Mouse (Mus musculus) spleen, adult 18-20 months (tissue): ENCODE data around the gene Sept9.

Experiments
- DNase-seq, 2 experiments: peaks; one replicate each; pipeline ENCODE4 v3.0.0; 2022; ENCODE audit warnings: mixed read lengths in 2 of 2

Gene Sept9

DNA sequence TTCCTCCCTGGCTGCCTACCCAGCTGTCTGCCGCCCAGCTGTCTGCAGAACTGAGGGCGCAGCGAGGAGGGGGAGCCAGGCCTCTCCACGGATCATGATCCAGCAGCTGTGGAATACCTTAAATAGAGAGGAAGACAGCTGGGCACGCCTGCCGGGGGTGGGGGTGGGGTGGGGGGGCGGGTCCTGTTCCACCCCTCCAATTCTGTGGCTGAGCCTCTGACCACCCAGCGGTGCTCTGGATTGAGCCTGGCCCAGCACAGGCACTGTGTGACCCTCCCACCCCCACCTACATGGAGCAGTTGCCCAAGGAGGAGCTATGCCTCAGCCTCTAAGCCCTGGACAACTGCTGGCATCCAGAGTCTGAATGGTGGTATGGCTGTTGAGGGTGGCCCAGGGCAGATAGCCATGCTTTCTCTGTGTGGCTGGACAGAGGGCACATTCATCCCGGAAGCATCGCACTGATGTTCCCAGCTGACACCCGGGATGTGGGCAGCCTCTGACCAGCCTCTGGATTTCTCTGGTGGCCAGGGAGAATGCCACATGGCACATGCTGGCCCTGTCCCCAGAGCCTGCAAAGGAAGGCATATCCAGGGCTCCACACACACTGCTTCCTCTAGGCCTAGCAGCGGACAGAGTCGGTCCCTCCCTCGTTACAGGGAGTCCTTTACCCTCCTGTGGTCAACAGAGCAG lies 97.2 kb downstream of the Sept9 start:
- DNase-seq: no peak

DNA sequence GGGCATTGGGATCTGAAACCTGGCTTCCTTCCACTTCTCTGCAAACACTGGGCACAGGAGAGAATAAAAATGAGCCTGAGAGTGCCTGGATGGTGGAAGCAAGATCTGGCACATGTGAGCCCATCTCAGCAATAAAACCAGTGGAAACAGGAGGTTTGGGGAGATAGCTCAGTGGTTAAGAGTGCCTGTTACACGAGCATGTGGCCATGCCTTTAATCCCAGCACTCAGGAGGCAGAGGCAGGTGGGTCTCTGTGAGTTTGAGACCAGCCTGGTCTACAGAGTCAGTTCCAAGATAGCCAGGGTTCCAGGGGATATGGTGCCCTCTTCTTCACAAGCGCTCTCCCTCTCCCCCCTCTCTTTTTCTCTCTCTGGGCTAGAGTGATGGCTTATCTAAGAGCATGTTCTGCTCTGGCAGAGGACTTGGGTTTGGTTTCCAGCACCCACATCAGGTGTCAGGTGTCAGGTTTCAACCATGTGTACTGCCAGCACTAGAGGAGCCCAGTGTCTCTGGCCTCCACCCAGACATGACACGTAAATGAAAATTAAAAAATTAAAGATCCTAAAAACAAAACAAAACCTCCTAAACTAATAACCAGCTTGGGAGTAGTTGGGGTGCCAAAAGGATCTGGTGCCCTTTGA lies 97.8 kb downstream of the Sept9 start:
- no peak for DNase-seq

DNA sequence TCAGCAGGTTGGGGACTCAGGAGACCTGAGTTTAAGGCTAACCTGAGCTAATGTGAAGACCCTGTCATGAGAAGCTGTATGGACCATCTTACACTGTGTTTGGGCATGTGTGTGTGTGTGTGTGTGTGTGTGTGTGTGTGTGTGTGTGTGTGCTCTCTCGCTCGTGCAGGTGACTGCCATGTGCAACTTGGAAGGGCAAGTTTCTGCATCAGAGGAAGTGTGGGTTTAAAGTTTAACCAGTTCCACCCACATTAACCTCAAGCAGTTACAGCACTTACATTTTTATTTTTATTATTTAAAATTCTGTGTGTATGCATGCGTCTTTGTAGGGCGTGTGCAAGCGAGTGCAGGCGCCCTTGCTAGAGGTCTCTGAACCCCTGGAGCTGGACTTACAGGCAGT lies 100.3 kb downstream of the Sept9 start:
- DNase-seq: no peak

DNA sequence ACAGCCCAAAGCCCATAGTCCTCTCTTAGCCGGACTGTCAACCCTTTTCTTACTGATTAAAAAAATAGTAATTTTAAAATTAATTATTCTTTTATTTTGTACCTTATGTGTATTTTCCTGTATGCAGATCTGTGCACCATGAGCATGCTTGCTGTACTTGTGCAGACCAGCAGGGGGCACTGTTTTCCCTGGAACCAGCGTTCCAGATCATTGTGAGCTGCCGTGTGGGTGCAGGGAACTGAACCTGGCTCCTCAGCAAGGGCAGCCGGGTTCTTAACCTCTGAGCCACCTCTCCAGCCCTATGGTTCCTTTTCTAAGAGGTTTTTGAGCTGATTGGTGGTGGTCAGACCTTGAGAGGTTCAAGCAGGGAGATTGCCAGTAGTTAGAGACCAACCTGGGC lies 101.3 kb downstream of the Sept9 start:
- no peak for DNase-seq

DNA sequence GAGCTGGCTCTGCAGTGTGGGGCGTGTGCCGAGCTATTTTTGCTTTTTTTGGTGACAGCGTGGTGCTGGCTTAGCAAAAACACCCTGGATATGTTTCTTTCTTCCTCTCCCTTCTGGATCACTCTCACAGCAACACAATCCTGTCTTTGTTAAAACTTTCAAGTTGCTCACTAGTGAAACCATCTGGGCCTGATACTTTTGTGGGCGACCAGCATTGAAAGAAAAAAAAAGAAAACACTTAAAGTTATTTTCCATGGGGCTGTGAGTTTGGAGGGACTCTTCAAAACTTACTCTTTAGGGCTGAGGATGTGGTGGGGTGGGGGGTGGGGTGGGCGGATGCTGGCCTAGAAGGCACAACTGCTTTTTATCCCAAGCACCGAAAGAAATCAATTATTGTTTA lies 102.3 kb downstream of the Sept9 start:
- DNase-seq: no peak

DNA sequence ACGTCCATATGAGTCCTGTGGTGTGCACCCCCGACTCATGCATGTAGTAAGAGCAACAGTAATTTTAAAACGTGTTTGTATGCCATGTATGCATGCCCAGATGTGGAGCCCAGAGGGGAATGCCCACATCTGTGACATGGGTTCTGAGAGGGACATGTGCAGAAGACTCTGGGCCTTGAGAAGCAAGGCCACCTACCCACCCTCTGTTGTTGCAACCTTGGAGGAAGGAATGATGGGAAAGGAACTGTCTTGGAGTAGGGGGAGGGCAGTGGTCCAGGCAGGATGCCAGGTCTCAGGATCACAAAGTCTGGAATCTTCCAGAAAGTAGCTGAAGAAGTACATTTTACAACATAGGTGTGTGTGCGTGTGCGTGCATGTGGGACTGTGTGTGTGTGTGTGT lies 102.9 kb downstream of the Sept9 start:
- no peak for DNase-seq

DNA sequence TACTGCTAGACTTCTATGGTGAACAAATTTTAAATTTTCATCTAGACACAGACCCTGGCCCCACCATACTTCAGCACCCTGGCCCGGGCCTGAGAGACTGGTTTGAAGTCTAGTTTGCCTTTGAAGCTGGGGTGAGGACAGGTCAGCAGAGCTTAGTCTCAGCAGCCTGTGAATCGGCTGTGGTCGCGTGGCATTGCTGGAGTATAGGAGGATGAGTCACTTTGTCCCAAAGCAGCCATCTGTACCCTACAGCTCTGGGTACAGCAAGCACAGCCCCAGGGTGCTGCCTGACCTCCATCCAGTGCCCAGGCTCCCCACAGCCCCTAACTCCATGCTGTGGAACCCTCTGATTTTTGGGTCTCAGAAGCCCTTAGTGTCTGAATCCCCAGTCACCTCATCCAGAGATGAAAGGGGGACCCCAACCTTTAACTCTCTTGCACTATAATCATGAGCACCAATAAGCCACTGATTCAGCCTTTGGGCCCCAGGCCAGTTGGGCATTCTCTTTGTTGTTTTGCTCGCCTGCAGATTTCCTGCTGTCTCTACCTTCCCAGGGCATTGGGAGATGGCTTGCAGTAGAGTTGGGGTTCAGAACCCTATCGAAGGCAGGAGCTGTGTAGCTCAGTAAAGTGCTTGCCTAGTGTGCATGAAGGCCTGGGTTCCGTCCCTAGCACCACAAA lies 106.2 kb downstream of the Sept9 start:
- DNase-seq: no peak

DNA sequence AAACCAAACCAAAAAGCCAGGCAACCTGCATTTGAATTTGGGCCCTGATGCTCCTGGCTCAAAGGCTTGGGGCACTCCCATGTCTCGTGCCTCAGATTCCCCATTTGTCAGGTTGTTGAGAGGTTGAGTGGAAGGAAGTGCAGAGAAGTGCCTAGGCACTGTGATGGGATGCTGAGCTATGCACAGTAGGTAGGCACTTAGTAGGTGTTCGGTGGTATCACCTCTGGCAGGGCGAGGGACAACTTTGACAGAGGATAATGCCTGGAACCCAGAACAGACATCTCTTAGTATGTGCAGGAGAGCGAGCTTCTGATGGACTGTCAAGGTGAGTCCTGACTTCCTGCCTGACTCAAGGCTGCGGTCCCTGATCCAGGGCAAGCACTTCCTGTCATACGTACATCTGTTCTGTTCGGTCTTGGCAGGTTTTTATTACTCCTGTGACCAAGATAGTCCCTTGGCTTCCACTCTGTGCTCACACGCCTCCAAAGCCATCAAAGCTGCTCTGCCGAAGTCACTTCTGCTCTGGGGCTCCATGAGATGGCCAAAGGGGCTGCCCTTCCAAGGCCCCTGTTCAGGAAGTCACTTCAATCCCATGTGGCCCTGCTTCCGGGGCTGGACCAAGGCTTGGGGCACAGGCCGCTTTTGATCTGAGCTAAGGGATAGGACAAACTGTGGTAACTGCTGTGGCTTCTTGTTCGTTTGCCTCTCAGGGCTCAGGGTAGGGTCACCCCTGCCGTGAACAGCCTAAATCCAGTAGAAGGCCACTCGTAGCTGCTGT lies 107.0 kb downstream of the Sept9 start:
- no peak for DNase-seq

DNA sequence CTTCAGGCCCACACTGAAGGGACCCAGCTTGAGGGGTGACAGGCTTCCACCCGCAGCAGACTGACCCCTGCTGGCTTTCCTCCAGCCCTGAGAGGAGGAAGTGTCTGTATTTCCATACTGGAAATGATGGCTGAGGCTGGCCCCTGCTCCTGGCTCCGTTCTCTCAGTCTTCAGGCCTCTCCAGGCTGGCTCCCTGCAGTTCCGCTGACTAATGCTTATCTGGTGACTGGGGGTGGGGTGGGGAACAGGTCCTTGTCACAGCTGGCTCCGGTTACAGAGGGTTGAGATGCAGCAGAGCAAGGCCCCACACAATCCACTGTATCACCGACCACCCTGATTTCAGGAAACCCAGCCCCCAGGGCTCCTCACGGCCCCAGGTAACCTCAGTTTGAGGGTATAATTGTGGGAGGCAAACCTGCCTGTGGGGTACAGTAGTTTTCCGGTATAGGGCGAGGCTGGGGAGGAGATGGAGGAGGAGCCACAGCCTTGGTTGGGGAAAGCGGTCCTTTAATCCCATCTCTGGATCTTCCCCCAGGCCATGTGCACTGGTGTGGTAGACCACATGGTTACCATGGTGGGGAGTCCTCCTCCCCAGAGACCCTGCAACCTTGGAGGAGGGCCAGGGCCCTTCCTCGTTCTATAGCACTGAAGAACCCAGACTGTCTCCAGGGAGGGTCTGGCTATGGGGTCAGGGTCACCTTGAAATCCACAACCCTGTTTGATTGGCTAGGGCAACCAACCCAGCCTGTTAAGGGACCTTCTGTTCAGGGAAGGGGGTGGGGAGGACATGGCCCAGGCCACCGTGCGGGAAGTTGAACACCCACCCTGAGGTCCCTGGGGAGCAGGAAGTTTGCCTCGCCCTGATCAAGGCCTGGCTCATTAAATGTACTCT lies 108.7 kb downstream of the Sept9 start:
- DNase-seq: no peak

DNA sequence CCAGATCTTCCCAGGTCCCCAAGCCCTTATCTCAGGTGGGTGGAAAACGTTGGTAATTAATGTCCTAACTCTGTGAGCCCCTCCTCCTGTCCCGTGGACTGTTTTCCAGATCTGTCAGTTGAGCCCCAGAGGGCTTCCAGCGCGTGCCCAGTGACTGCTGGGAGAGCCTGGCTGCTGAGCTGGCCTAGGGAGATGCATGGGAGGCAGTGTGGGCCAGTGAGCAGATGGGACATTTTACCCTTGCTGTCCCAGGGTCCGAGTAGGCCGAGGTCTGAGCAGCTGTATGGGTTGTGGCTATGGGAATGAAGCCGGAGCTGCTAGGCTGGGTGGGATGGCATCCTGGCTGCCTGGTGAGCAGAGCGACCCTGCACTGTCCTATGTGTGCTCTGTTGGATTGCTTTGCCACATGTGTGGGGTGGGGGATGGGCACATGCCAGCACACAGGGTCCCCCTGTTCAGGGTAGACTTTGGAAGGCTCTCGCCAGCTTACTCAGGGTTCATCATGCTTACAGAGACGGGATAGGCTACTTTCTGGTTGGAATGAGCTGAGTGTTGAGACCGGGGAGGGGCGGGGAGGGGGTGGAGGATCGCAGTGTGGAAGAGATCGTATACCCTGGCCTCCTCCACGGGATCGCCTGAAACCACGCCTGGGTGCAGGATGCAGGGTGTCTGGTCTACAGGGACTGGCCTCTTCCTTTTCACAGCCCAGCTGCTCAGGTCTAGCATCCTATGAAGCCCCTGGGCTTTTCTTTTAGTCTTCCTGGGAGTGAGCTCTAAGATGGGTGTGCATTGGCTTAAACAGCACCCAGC lies 109.9 kb downstream of the Sept9 start:
- DNase-seq: no peak

DNA sequence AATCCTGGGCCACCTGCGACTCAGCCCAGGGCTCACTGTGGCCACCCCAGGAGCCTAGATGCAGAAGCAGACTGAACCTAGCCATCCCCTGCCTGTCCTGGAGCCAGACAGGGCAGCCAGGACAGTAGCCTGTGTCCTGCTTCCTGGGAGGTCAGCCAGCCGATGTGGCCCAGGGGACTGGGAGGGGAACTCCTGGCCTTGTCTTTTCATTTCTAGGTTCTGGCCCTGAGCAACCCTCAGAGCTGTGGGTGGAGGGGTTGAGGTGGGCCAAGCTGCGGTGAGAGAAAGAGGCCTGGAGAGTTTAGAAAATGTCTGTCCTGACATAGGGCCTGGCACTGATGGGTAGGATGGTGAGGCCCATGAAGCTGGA lies 110.4 kb downstream of the Sept9 start:
- DNase-seq: no peak

DNA sequence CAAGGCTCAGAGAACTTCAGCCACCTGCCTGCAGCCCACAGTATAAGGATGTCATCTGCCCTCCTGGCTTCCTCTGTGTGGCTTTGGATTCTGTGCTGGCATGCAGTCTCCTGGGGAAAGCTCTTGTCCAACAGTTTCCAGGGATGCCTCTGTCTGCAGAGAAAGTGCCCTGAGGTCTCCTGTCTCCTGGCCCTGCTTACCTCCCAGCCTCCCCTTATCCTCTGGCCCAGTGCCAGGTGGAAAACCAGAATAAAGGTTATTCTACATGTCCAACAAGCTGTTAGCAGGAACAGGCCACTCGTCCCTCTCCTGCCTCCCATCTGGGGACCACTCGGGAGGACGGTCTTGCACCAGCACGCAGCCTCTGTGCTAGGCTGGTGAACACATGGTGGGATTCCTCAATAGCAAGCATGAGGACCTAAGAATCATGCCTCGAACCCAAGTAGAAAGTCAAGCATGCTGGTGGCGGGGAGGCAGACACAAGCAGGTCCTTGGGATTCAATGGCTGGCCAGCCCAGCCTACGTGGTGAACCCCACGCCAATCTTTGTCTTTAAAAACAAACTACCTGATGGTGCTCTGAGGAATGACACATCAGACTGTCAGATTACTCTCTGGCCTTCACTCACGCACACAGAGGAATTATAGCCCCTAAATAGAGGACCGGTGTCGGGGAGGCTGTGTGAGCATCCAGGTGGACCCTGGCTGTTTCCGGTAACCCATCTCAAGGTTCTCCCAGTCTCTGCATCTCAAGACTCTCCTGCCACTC lies 111.1 kb downstream of the Sept9 start:
- no peak for DNase-seq

DNA sequence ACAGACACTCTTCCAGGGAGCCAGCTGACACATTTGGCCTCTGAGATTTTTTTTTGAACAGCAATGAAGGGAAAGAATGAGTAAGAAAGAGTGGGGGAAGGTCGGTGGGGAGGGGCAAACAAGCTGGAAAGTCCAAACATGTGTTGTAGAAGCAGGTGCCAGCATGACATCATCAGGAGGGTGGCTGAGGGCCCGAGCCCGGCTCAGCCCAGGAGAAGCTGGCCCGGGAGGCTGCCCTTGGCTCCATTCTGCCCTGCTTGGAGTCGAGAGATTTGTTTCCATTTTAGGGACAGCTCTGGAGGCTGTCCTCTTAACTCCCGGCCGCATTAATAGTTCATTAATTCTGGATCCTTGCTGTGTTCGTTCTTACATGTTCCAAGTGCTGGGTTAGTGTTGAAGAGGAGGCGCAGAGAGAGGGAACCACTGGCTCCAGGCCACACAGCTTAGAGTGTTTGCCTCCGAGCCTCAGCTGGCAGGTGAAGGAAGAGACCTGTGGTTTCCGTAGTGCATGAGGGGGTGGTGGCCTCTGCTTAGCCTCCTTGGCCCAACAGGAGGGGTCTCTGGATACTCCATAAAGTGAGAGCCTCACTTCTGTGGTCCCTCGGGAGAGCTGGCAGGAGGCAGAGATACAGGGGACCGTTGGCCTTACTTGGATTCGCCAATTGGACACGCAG lies 111.8 kb downstream of the Sept9 start:
- no peak for DNase-seq

DNA sequence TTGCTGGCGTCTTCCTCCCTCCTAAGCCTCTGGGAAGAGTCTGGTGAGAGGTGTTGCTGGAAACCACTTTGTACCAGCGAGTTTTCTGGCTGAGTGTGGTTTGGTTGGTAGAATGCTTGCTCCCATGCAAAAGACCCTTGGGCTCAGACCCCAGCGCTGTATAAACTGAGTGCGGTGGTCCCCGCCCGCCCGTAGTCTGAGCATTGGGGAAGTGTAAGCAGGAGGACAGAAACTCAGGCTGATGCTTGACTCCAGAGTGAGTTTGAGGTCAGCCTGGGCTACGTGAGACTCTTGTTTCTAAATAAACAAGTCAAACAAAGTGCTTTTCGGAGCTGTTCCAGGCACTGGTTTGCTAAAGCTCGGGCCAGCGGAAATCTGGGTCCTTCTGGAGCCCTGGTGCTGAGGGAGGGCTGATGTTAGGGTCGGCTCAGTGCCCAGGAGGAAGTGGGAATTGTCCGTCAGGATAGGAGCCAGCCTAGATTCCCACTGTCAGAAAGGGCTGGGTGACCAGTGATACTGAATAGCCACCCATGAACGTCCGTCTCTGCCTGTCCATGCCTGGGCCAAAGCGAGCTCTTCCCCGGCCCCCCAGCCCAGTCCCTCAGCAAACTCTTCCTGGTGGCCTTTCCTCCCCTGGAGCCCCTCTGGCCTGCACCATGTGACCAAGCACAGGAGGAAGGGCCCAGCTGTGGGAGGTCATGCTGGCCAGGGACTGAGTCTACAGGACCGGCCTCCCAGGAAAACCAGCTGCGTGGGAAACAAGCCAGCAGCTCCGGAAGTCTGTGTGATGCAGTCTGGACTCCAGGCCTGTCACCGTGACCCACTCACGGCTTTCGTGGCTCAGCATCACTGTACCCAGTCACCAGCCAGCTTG lies 112.8 kb downstream of the Sept9 start:
- no peak for DNase-seq

DNA sequence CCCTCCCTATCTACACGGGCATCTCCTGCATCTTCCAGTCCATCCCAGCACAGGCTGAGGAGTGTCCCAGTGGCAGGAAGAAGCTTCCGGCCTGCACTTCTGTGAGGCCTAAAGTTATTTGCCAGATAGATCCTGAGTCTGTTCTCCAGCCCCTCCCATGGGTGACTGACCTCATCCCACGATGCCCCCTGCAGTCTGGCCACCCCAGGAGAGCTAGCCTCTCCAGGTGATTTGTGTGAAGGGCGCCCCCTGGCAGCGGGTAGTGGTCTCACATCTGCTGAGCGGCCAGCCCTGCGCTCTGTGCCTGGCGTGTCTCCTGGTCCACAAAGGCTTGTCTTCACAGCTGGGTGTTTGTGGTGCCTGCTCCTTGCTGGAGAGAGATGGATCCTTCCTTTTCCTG lies 113.5 kb downstream of the Sept9 start:
- no peak for DNase-seq

DNA sequence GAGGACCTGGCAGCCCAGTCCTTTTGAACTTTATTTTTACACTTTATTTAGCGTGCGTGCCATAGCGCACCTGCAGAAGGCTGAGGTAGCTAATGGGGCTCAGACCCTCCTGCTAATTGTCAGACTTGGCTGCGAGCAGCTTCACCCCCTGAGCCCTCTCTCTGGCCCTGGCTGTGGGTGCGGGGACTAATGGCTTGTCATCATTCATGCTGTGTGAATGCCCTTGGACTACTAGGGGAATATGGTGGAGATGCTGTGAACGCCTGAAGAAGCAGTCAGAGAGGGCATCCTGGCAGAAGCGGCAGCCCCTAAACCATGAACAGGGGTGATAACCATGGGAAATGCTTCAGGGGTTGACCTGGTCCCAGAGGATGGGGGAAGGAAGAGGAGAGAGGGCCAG lies 114.0 kb downstream of the Sept9 start:
- DNase-seq: no peak

DNA sequence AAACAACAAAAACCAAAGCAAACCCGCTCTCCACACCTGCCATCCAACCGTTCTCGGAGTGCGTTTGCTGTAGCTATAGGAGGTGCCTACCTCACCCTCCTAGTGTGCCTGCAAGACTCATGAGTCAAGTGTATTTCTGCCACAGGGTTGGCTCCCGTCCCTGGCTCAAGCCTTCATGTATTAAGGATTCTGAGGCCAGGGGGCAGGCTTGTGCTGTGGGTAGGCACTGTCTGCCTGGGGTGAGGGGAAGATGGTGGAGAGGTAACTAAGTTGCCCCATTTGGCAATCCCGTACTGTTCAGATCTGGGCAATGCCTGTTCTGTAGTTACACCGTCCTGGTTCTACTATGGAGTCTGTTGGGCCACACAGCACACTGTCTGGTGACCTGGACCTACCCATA lies 114.6 kb downstream of the Sept9 start:
- DNase-seq: no peak

DNA sequence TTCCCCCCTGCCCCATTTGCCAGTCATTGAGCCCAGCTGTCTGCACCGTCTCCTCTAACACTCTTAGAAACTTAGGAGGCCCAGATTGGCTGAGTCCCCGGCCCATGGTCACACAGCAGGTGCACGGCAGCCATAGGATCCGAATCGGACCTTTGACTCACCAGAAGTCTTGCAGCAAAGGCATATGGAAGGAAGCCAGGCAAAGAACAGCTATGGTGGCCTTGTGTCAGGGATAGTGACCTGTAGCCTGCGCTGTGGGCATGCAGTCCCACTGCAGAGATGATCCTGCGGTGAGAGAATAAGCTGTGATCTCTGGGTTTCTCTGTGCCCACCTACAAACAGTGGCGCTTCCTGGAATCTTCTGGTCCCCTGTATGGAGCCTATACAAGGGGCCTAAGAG lies 115.1 kb downstream of the Sept9 start:
- no peak for DNase-seq

DNA sequence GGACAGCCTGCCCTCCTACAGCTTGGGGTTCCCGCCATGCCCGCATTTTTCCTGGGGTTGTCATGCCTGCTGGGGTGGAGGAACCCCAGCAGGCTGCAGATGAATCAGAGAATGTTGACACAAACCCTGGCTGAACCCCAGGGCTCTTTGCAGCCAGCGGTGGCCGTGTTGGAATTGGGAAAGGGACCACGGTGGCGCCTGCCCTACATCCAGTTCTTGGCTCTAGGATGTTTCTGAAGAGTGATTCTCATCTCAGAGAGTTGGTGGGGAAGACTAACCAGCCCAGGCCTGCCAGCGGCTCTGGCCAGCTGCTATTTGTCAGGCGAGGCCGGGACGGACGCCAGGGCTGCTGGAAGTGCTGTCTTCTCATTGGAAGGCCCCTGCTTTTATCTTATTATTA lies 115.8 kb downstream of the Sept9 start:
- DNase-seq: no peak
